Comparison of ENCODE assay signal across 8 mouse cellular contexts in genomic region chr5:34949769-34950211, GRCm38 (mm10). TPM values are rescaled to one million over a fixed set of nuclear protein-coding genes. Genes with fewer than 3 reads are reported as not detected.
A peak's percentile ranks its signal among the peaks of the same experiment; 100 is the strongest.
DNase-seq lines count a peak whose midpoint lies in the region; ATAC-seq and TF ChIP-seq lines count a peak whose summit lies in the region.

No protein-coding gene starts in this region.

- WGBS in intestine, embryonic 16.5 days, result 4% methylated on average over 12 of the region's 12 CpGs
- WGBS in neural tube, embryonic 15.5 days, result 0% methylated on average over 12 of the region's 12 CpGs

- intact Hi-C loops in gastrocnemius, adult 2 months (cut with DNase I), result loop anchor here (2.0 kb wide), 1 partner anchor 21 kb away; no protein-coding TSS in a partner anchor

- H3K27me3 ChIP-seq in intestine, embryonic 16.5 days (replicated peaks; ENCODE audit: control insufficient read depth, insufficient read depth, low read length), result no peaks in the 10 kb centered on the region
- no peaks in the 10 kb centered on the region for H3K27me3 ChIP-seq in neural tube, embryonic 15.5 days (replicated peaks)

- no peaks in the 10 kb centered on the region for H3K36me3 ChIP-seq in intestine, embryonic 16.5 days (ENCODE audit: control insufficient read depth, insufficient read depth, low read length)
- no peaks in the 10 kb centered on the region for H3K36me3 ChIP-seq in neural tube, embryonic 15.5 days

- no peaks in the 10 kb centered on the region for H3K9me3 ChIP-seq in intestine, embryonic 16.5 days (ENCODE audit: control insufficient read depth, low read length)
- H3K9me3 ChIP-seq in neural tube, embryonic 15.5 days (replicated peaks), result no peaks in the 10 kb centered on the region

- TF ChIP-seq CTCF in gastrocnemius, adult 2 months (IDR thresholded peaks at IDR 0.05), result no peak

- H3K27ac ChIP-seq in gastrocnemius, adult 2 months, result peak overlapping the region; percentile 88
- H3K27ac ChIP-seq in intestine, embryonic 16.5 days (ENCODE audit: low read length), result peak overlapping the region; percentile 79
- H3K27ac ChIP-seq in neural tube, embryonic 15.5 days (replicated peaks), result peak overlapping the region; percentile 87

- H3K9ac ChIP-seq in intestine, embryonic 16.5 days (ENCODE audit: low read depth, low read length), result peak overlapping the region; percentile 92
- peak overlapping the region; percentile 91 for H3K9ac ChIP-seq in neural tube, embryonic 15.5 days (replicated peaks)

- no peak for DNase-seq in gastrocnemius, adult 2 months
- no peak for DNase-seq in gastrocnemius, adult 18-20 months (ENCODE audit: low spot score)
- peak; percentile 19 to 20 for DNase-seq in thymus, postnatal 10 days (ENCODE audit: low spot score in 2 of 2)
- no peak for DNase-seq in thymus, postnatal 25 days
- no peak for DNase-seq in cerebellum, postnatal 4 days (ENCODE audit: low spot score in 2 of 2)
- no peak for DNase-seq in adrenal gland, adult 18-20 months (ENCODE audit: low spot score in 2 of 2)

- H3K4me2 ChIP-seq in intestine, embryonic 16.5 days (ENCODE audit: low read depth, low read length), result peak overlapping the region; percentile 86
- peak overlapping the region; percentile 82 for H3K4me2 ChIP-seq in neural tube, embryonic 15.5 days

- ATAC-seq in intestine, embryonic 16.5 days, result no peak; the same call in 1 of the 2 replicates
- peak; percentile 28 for ATAC-seq in neural tube, embryonic 15.5 days (ENCODE audit: low FRiP score)

- H3K4me1 ChIP-seq in intestine, embryonic 16.5 days (ENCODE audit: control insufficient read depth, insufficient read depth, low read length), result peaks cover 12% of the 10 kb centered on the region
- peaks cover 49% of the 10 kb centered on the region for H3K4me1 ChIP-seq in neural tube, embryonic 15.5 days

- H3K4me3 ChIP-seq in gastrocnemius, adult 2 months, result peak overlapping the region; percentile 87
- H3K4me3 ChIP-seq in intestine, embryonic 16.5 days (ENCODE audit: low read length), result peak overlapping the region; percentile 83
- peak overlapping the region; percentile 87 for H3K4me3 ChIP-seq in neural tube, embryonic 15.5 days (replicated peaks)

RNA-seq across cellular contexts. Expression of gene Rgs12, which starts 0.5 kb away (rescaled TPM):
- 1 to 10 TPM; 2.2 to 3.0 TPM for total RNA-seq in gastrocnemius, adult 2 months (2021)
- total RNA-seq in gastrocnemius, adult 18-20 months (2021), result 1 to 10 TPM; 2.1 to 2.3 TPM
- 12.9 and 13.9 TPM in 2 replicates for polyA plus RNA-seq in intestine, embryonic 16.5 days (2015; fragmentation: Nextera tagmentation; extraction: Ambion mirVana)
- 32.9 and 33.9 TPM in 2 replicates for polyA plus RNA-seq in neural tube, embryonic 15.5 days (2015; fragmentation: Nextera tagmentation; extraction: Ambion mirVana)
- total RNA-seq in adrenal gland, adult 18-20 months (2021), result 10 to 100 TPM in 1 of 2 experiments, 1 to 10 TPM in 1; 6.4 to 20.2 TPM

RNA-seq across cellular contexts. Expression of gene Msantd1, which starts 42.0 kb away (rescaled TPM):
- total RNA-seq in gastrocnemius, adult 2 months (2021), result 1 to 10 TPM in 1 of 2 experiments, under 1 TPM in 1; 0.33 to 1.1 TPM
- total RNA-seq in gastrocnemius, adult 18-20 months (2021), result under 1 TPM; 0.34 to 0.50 TPM
- polyA plus RNA-seq in intestine, embryonic 16.5 days (2015; fragmentation: Nextera tagmentation; extraction: Ambion mirVana), result 0.35 and 0.56 TPM in 2 replicates
- 2.9 and 3.7 TPM in 2 replicates for polyA plus RNA-seq in neural tube, embryonic 15.5 days (2015; fragmentation: Nextera tagmentation; extraction: Ambion mirVana)
- total RNA-seq in adrenal gland, adult 18-20 months (2021), result 1 to 10 TPM; 1.3 to 2.8 TPM

Comparison
In these comparisons a context has a peak if more than half of its experiments do, and no peak if none do; other contexts are left out.
1. DNase-seq: peak in thymus, postnatal 10 days (2 of 2); none in gastrocnemius, adult 2 months (single experiment), gastrocnemius, adult 18-20 months (single experiment), thymus, postnatal 25 days (single experiment), cerebellum, postnatal 4 days (0 of 2) and adrenal gland, adult 18-20 months (0 of 2).
2. Peak in every context shown above with its lines, with median percentiles within 50 percentile points of each other: H3K27ac ChIP-seq and H3K4me3 ChIP-seq.